Mouse (Mus musculus) R1 (cell line): Measurements from ENCODE around the gene Lactb.

Experiments used
- DNase-seq: peaks from one replicate; pipeline ENCODE4 v3.0.0-alpha.2; 2018; ENCODE audit warnings: low read depth, low spot score

Gene Lactb

GRCm38 (mm10) chr9:66980458-66980857 lies 5.2 kb upstream of the Lactb start:
- DNase-seq: peak; percentile 73

GRCm38 (mm10) chr9:66978468-66978867 lies 3.2 kb upstream of the Lactb start:
- no peak for DNase-seq

- DNase-seq: no peak
Observed at GRCm38 (mm10) chr9:66977982-66978381, 2.7 kb upstream of the Lactb start.

GRCm38 (mm10) chr9:66977121-66977520 lies 1.8 kb upstream of the Lactb start:
- DNase-seq: no peak

GRCm38 (mm10) chr9:66974721-66975225 lies 511 bp downstream of the Lactb start:
- DNase-seq: peak; percentile 92

GRCm38 (mm10) chr9:66971116-66971515 lies 4.2 kb downstream of the Lactb start:
- no peak for DNase-seq

GRCm38 (mm10) chr9:66967492-66967891 lies 7.8 kb downstream of the Lactb start:
- DNase-seq: no peak

- no peak for DNase-seq
Observed at GRCm38 (mm10) chr9:66961478-66961877, 13.8 kb downstream of the Lactb start.

- DNase-seq: no peak
Observed at GRCm38 (mm10) chr9:66957451-66957850, 17.8 kb downstream of the Lactb start.

GRCm38 (mm10) chr9:66952886-66953285 lies 22.4 kb downstream of the Lactb start:
- DNase-seq: no peak

- DNase-seq: no peak
Observed at GRCm38 (mm10) chr9:66952321-66952720, 23.0 kb downstream of the Lactb start.

GRCm38 (mm10) chr9:66948536-66948935 lies 26.7 kb downstream of the Lactb start:
- DNase-seq: no peak

GRCm38 (mm10) chr9:66945647-66946641 lies 29.3 kb downstream of the Lactb start, which contains the start of gene Rps27l:
Gene Rps27l, plus strand, starts transcription at chr9:66946086.
- DNase-seq: peak; percentile 96

GRCm38 (mm10) chr9:66945161-66945560 lies 30.1 kb downstream of the Lactb start:
- no peak for DNase-seq

- peak; percentile 82 for DNase-seq
Observed at GRCm38 (mm10) chr9:66938836-66939235, 36.4 kb downstream of the Lactb start.

GRCm38 (mm10) chr9:66937507-66937906 lies 37.8 kb downstream of the Lactb start:
- no peak for DNase-seq

GRCm38 (mm10) chr9:66933869-66934808 lies 41.1 kb downstream of the Lactb start:
- DNase-seq: no peak

GRCm38 (mm10) chr9:66930351-66930750 lies 44.9 kb downstream of the Lactb start:
- no peak for DNase-seq

- no peak for DNase-seq
Observed at GRCm38 (mm10) chr9:66927696-66928402, 47.4 kb downstream of the Lactb start.

GRCm38 (mm10) chr9:66925853-66926252 lies 49.4 kb downstream of the Lactb start:
- DNase-seq: no peak

GRCm38 (mm10) chr9:66922076-66922475 lies 53.2 kb downstream of the Lactb start:
- DNase-seq: peak; percentile 63
